Mouse (Mus musculus): ENCODE data around the gene Insig1. TPM values are rescaled to one million over a fixed set of nuclear protein-coding genes. Genes with fewer than 3 reads are reported as not detected.

Gene Insig1
- total RNA-seq, 4 experiments from 2014 or later = 117 to 144 (median 135) TPM

- peak; percentile 43 for DNase-seq
Measured at GRCm38 (mm10) chr5:28122491-28123454, 51.6 kb downstream of the Insig1 start.

DNA sequence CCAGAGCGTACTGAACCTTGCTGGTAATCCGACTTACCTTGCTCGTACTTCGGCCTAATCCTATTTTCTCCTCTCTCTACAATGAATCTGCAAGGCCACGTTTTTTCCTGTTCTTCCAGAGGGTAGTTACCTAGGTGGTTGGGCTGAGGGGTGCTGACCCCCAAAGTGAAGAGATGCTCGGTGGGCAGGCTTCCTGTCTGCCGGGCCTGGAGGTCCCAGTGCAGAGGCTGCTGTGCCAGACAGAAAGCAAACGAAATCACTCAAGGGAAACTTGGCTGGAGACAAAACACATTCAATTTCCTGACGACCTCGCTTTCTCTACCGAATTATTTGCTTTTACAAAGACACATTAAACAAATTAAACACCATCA is 52.3 kb downstream of the Insig1 start:
- DNase-seq = no peak

GRCm38 (mm10) chr5:28124321-28125230 is 53.4 kb downstream of the Insig1 start:
- DNase-seq = no peak

Other genes starting within 250 kb of the Insig1 start
- not detected for gene Htr5a, start 229.2 kb upstream of the Insig1 start, total RNA-seq (2022)
- under 1 TPM in 2 of 4 experiments, not detected in 2; 0.38 to 0.41 TPM for gene En2, start 94.3 kb downstream of the Insig1 start, total RNA-seq (2022)
- gene Cnpy1, start 174.4 kb downstream of the Insig1 start, total RNA-seq (2022) = not detected
- 10 to 100 TPM; 42.9 to 72.1 (median 55.9) TPM for gene Rbm33, start 245.8 kb downstream of the Insig1 start, total RNA-seq (2022)

Measured in adrenal gland, adult 8-10 months (tissue).